Mouse (Mus musculus) thymus, postnatal 10 days (tissue): ENCODE results near the gene Cnga3.

ENCODE experiments used
- DNase-seq, 2 experiments: peaks; one replicate each; pipeline ENCODE4 v3.0.0; 2021; ENCODE audit warnings: low spot score in 2 of 2

The Cnga3 gene

GRCm38 (mm10) chr1:37286556-37286955 lies 72.3 kb downstream of the Cnga3 start:
- DNase-seq: no peak

GRCm38 (mm10) chr1:37287748-37288147 lies 73.5 kb downstream of the Cnga3 start:
- no peak for DNase-seq

DNA sequence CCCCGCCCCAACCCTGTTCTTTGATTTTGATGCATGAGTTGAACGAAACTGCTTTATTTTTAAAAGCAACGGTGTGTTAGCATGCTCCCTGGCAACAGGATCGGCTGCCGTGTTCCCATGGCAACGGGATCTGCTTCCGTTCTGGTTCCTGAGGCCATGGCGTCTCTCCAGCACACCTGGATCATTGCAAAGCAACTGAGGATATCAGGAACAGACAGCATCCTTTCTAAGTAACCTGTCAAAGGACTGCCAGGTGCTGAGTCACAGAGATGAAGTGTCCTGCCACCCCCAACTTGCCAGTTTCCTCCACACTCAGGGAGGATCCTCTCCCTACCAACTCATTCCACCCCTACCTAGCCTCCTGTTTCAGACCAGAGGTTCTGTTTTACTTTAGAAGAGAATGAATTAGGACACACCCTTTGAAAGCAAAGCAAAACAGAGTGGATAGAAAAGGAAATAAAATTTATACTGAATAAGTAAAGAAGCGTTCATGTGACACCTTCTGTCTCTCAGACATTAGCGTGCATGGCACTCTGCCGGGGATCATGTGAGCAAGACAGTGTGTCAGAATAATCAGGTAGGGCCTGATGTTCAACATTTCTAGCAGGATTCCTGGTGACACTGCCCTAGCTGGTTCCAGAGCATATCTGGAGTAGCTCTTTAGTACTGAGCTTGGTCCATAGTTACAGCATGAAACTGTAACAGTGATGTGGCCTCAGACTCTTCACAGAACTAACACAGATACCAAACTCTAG lies 74.1 kb downstream of the Cnga3 start:
- DNase-seq: no peak

DNA sequence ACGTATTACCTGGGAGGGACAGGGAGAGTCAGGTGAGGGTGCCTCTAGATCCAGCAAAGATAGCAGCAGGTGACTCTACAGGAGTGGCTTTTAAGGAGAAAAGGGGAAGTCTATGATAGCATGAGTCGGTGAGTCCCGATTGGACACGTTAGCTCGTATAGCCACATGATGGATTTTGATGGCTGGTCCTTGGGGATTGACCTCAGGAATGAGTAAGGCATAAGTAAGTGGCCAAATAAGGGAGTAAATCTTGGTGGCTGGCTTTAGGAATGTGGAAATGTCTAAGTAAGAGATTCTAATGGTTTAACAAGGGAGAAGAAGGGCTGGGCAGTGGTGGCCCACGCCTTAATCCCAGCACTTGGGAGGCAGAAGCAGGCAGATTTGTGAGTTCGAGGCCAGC lies 74.7 kb downstream of the Cnga3 start:
- DNase-seq: no peak

DNA sequence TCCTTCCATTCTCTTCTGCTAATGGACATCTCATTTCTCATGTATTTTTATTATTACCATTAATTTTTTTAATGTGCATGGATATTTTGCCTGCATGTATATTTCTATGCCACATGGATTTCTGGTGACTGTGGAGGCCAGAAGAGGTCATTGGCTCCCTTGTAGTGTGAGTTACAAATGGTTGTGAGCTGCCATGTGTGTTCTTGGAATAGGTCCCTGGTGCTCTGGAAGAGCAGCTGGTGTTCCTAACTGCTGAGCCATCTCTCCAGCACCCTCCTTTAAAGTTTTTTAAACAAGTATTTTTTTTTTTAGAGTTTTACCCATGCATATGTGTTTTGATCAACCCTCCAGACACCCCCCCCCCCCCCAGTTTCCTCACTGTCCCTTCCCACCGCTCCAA lies 82.2 kb downstream of the Cnga3 start:
- no peak for DNase-seq

DNA sequence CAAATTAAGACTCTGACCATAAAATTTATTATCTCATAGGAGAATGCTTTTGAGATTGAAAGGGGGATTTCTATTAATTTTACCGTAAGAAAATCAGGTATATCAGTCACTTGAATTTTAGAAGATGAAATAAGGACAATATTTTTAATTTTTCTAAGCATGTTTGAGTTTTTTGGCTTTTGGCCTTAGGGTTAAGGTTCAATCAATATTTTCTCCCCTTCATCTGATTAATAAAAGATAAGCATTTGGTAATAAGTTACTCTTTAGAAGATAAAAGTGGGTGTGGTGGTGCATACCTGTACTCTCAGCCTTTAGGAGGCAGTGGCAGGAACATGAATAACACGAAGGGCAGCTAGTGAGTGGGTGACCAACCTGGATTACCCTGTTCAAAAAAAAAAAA lies 84.7 kb downstream of the Cnga3 start:
- no peak for DNase-seq

DNA sequence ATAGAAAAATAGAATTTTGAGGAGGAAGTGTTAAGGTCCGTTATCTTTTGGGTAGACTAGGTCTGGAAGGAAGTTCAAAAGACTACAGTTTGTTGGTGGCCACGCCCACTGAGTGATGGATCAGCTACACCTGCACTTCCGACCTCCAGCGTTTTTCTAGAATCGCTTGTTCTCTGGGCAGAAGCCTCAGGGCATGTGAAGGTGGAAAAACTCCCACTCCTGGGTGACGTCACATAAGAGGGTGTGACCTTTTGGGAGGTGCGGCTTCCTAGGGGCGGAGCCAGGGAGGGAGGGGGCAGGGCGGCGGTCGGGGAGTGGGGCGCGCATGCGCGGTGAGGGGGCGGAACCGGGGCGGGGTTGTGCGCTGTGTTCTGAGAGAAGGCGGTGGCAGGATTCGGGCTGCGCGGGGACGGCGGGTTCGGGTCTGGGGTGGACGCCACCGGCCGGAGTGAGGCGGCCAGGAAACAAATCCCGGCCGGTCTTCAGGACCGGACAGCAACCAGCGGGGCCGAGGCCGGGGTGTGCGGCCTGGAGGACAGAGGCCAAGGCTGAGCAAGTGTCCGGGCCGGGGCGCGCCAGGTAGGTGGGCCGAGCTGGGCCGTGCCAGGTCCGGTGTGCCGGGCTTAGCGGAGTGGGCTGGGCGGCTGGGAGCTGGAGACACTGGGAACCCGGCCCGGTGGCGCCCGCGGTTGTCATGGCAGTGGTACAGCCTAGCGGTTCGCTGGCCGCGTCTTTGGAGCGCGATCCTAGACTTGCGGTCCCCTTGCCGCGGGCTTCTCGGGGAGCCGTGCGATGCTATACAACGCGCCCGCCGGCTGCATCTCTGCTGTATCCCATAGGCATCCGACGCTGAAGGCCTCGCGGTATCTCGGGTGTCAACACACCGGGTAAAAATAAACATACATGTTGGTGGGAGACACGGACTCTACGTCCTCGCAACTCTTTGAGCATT lies 85.6 kb downstream of the Cnga3 start, which contains the start of gene Inpp4a:
Gene Inpp4a (plus strand): TSS at position 326 of the 952 bp plus-strand sequence.
- DNase-seq: peak; percentile 90 to 99

- no peak for DNase-seq
Observed at GRCm38 (mm10) chr1:37300650-37301049, 86.4 kb downstream of the Cnga3 start.

DNA sequence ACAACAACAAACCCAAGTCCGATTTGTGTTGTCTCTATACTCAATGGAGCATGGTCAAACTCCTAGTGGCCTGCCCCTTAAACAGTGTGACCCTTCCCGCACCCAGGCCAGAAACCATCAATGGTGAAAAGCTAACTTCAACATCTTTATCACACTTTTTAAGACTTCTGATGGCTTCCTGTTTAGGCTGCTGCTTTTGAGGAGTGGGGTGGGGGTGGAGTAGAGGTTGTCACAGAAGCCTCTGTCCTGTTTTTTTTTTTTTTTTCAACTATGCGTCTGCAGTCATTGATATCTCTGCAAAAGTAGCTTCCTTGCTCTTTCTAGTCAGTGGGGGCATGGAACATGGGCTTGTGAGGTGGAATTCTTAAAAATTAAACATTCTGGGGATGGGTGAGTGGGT lies 88.6 kb downstream of the Cnga3 start:
- DNase-seq: no peak

DNA sequence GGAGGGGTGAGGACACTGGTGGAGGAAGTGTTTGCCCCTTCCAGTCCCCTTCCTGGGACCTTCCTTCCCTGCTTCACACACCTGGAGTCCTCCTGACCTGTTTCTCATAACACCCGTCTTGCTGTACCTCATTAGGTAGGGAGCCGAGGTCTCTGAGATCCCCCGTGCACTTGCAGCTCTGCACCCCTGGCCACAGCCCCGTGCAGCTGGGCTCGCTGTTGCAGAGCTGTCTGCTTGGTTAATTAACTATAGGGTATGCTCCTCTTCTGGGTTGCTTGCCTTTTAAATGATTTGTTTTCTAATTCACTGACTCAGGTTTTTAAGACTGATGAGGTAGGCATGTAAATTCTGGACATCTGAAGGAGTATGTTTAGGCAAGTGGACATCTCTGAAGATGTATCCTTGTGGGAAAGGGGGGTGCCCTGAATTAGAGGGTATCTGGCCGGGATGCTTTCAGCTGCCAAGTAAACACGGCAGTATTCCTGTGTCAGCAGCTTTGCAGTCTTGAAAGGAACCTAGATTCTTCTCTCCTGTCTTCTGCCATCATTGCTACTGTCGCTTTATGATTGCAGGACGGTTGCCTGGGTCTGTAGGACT lies 91.6 kb downstream of the Cnga3 start:
- DNase-seq: no peak

DNA sequence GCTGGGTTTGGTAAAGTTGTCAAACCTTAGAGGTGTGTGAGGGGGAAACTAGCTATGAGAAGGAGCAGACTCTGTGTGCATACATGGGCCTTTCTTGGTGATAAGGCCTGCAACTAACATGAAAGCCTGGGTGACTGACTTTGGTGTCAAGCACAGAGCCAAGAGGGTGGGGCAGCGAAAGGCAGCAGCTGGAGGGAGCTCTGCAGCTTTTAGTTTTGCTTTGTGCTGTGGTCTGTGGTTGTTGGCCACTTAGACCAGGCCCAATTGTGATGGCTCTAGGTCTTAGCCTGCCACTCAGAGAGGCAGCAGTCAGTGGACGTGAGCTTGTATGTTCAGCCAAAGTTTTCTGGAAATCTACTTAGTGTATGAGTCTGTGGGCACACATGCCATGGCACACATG lies 93.4 kb downstream of the Cnga3 start:
- no peak for DNase-seq

DNA sequence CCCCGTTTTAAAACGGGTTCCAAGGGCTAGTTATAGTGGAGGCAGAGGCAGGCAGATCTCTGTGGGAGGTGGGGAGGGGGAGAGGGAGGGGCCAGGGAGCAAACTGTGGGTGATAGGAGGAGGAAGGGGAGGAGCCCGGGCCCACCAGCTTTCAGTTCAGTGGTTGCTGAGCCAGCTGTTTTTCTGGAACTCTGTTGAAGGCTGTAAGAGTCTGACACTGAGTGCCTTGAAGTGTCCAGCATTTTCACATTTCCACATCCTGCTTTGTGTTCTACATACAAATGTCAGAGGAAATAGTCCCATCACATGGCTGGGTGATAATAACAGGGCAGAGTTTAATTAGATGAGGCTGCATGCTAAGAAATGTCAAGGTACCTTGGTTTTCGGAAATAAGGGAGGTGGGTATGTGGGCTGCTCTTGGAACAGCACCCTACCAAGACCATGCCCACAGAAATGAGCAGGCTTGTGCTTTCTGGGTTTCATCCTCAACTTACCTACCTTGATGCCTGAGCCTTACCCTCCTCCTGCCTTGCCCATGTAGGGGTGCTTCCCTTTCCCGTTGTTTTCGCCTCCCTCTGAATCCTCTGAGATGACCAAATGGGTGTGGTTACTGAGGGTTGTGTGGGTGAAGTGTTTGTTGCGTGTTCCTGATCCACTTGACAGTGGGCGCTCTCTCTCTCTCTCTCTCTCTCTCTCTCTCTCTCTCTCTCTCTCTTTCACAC lies 93.9 kb downstream of the Cnga3 start:
- no peak for DNase-seq

GRCm38 (mm10) chr1:37308743-37309100 lies 94.5 kb downstream of the Cnga3 start:
- DNase-seq: no peak

DNA sequence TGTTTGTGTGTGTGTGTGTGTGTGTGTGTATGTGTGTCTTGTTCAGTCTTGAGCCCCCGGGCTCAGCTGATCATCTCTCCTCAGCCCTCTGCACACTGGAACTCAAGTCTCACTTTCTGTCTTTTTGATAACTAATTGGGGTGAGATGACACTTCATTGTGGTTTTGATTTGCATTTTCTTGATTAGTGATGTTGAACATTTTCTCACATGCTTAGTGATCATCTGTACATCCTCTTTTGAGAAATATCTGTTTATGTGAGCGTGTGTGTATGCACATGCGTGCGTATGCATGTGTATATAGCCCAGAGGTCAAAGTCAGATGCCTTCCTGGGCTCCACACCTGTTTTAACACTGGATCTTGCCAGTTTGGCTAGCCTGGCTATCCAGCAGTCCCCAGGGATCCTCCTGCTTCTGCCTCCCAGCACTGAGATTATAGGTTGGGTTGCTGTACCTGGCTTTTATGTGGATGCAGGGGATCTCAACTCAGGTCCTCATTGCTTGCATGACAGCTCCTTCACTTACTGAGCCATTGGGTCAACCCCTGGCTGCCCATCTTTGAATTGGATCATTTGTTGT lies 95.8 kb downstream of the Cnga3 start:
- DNase-seq: no peak
